Mouse (Mus musculus): ENCODE results near the gene 2810459M11Rik.
"Not testable (repeated sequence)": the region's sequence is repeated elsewhere in the genome, so short reads cannot be mapped to it uniquely, and the experiment has no call there.

The 2810459M11Rik gene

DNA sequence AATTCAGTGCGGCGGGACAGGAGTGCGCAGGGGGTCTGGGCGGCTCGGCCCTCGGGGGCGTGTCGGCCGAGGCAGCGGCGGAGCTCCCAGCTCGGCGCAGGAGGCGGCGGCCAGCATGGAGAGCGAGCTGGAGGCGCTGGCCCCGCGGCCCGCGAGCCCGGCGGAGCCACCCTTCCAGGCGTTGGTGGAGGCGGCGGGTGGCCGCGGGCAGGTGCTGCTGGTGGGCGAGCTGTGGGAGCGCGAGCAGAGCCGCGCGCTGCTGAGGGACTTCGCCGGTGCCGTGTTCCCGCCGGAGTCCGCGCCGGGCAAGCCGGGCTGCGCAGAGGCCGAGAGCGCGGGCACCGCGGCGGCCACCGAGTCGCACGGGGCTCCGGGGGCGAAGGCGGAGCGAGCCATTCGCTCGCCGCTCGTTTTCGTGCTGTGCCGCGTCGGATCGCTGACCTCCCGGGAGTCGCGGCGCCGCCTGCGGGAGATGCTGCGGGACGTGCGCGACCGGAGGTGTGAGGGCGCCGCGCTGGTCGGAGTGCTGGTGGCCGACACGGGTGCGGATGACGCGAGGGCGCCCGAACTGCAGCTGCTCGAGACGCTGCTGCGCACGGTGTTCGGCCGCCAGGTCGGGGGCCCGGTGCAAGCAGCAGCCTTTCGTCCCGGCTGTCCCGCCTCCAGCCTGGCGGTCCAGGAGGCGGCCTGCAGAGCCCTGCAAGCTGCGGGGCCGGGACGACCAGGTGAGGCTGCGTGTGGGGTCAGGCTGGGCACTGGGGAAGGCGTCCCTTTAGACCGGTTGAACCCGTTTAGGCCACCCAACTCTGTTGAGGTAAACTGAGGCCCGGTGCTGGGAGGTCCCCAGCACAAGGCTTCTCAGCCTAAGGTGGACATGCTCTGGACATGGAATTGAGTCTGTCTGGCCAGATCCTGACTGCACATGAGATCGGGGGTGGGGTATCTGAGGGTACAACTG lies at the start of gene 2810459M11Rik:
Gene 2810459M11Rik (plus strand): TSS at position 16 of the 958 bp plus-strand sequence.
- DNase-seq (ENCODE audit: low read depth, low spot score), result no peak

DNA sequence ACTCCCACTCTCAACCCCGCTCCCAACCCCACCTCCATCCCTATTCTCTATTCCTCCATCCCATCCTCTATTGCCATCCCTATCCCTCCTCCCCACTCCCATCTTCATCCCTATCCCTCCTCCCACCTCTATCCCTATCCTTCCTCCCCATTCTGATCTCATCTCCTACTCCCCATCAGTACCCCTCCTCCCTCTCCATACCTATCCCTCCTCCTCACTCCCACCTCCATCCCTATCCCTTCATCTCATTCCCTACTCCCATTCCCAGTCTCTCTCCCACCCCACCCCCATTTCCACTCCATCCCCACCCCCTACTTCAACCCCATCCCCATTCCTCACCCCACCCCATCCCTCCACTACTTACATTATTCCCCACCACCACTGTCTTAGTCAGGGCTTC lies 48.4 kb upstream of the 2810459M11Rik start:
- no peak for DNase-seq (ENCODE audit: low read depth, low spot score)

DNA sequence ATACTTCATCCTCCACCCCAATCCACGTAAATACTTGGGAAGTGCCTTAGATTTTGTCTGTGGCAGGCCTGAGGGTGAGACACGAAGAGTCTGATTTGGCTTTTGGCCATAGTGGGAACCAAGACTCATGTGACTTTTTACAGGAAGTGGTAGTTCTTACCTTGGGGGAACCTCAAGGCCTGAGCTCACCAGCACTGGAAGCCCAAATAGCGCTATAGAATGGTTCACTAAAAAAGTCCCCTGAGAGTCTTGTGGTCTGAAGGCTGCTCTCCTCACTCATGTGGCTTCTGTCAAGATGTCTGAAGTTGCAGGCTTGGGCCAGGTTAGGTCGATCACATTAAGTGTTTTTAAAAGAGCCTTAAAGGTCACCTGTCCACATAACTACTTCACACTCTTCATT lies 47.7 kb upstream of the 2810459M11Rik start:
- DNase-seq (ENCODE audit: low read depth, low spot score), result no peak

DNA sequence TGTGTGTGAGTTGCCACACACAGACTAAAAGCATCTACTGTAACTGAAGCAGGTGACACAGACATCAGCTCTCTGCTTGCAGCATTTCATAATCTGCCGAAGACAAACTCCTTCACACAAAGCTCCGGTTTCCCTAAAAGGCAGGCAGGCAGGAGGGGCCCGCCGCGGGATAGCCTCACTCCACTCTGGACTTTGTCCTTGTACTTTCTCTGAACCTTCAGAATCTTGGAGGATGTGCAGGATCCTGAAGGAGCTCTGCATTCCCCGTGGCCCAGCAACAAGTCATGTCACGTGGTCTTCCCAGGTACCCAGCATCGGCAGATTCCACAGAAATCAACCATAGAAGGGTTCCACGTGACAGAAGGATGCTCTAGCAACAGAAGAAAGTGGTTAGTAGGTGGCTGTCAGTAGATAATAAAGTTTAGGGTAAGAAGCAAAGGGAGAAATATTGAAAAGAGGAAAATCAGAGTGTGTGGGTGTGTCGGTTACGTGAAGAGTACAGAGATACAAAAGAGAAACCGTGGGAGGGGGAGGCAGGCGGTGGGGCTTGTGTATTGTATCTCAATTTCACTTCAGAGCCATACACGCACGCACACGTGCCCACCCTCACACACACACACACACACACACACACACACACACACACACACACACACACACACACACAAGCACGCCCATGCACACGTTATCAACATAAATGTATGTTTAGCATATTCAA lies 45.7 kb upstream of the 2810459M11Rik start:
- no peak for DNase-seq (ENCODE audit: low read depth, low spot score)

DNA sequence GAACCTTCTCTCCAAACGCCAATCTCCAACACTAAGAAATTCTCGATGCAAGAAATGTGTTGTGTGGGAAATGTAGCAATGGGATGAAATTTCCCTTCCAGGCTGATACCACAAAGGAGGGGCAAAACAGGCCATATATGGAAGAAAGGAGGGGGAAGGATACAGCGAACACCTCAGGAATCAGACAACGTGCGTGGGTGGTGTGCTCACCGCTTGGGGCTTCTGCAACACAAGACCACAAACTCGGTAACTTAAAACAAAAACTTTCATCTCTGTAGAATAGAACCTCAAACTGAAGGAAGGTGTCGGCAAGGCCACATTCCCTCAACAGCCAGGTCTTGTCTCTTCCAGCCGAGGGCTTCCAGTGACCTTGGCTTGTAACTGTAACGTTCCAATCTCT lies 40.1 kb upstream of the 2810459M11Rik start:
- DNase-seq (ENCODE audit: low read depth, low spot score), result no peak

DNA sequence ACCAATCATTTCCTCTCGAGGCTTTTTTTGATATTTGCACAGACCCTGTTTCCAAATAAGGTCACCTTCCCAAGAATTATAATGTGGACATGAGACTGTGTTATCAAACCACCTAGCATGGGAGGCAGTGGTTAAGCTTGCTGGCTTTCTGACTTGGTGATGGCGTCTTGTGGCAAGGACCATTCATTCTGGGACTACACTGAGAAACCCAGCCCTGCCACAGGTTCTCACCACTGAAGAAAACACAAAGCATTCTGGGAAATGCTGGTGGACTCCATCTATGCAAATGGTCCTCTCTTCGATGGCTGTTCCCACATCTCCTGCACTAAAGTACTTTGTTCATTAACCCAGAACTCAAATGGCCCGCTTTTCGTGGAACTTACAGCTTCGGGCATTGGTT lies 39.6 kb upstream of the 2810459M11Rik start:
- DNase-seq (ENCODE audit: low read depth, low spot score), result no peak

DNA sequence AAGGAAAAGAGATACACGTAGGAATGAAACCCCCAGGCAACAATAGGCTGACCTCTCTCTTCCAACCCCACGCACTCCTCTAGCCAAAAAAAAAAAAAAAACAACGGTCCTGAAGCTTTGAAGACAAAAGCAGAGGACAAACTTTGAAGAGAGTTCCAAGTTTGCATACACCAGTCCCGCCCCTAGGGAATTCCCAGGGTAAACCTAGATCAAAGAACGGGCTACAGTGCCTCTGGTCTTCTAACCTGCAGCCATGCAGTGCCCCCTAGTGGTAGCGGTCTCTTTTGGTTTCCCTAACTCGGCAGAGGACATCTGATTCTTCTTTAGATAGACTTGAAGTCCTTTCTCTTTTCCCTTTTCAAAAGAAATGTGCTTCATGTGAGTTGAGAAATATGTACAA lies 37.9 kb upstream of the 2810459M11Rik start:
- DNase-seq (ENCODE audit: low read depth, low spot score), result peak; percentile 75

DNA sequence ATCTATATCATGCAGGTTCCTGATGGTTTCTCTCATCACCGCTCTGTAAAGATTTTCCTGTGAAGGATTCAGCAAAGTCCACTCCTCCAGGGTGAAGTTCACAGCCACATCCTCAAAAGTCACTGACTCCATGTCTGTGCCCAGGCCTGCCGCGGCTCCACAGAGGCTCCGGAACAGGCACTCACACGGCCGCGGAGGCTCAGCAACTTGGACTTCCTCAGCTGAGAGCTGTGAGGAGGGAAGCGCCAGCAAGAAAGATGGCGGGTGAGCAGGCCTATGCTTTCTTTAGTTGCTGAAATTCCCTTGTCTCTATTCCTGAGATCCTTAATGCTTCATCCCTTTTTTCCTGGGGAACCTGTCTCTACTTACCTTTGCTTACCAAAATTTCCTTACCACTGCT lies 29.9 kb upstream of the 2810459M11Rik start:
- DNase-seq (ENCODE audit: low read depth, low spot score), result not testable (repeated sequence)

DNA sequence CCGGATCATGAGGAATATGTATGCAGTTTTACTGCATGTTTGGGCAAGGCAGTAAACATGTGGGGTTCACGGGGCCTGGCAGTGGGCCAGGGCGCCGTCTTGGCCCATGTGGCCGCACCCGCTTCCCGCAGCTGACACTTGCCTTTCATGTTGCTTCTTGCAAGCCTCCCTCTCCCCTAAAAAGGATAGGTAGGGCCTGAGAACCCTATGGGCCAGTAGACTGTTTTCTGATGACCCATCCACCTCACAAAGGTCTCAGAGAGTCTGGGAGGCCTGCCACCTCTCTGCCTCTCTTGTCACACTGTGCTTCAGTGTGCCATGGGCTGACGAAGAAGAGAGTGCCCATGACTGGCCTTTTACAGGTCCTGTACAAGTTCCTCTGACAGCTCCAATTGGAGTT lies 29.1 kb upstream of the 2810459M11Rik start, which contains the start of gene Spata3:
Gene Spata3 (plus strand): TSS at position 301 of the 400 bp plus-strand sequence.
- no peak for DNase-seq (ENCODE audit: low read depth, low spot score)

DNA sequence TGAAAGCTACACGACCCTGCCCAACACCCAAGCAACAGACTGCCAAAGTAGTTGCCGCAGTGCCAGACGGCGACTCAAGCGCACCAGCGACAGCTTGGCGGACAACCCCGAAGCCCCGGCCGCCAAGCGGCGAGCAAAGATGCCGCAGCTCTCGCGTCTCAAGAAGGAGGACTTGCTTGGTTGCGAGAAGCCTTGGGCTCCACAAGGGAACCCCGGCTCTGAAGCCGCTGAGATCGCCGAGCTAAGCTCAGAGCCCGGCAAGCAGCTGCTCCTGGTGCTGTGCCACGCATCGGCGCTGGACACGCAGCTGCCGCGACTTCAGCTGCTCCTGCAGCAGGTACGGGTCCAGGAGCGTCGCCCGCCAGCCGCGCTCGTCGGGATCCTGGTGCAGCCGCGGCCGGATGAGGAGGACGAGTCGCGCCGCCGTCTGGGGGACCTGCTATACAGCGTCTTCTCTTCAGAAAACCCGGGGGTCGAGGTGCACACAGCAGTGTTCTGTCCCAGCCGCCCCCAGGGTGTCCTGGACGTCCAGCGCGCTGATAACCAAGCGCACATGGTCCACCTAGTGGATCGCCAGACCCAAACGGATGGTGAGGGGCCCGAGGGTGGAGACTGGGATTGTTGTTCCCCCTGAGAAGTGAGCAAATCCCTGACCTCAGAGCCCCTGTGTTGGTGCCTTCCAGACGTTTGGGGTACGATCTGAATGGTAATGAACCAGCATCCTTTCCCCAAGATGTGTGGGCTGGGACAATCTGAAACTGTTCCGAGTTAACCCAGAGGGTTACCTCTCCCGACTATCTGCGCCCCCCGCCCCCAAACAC lies 27.2 kb upstream of the 2810459M11Rik start:
- peak; percentile 39 for DNase-seq (ENCODE audit: low read depth, low spot score)

DNA sequence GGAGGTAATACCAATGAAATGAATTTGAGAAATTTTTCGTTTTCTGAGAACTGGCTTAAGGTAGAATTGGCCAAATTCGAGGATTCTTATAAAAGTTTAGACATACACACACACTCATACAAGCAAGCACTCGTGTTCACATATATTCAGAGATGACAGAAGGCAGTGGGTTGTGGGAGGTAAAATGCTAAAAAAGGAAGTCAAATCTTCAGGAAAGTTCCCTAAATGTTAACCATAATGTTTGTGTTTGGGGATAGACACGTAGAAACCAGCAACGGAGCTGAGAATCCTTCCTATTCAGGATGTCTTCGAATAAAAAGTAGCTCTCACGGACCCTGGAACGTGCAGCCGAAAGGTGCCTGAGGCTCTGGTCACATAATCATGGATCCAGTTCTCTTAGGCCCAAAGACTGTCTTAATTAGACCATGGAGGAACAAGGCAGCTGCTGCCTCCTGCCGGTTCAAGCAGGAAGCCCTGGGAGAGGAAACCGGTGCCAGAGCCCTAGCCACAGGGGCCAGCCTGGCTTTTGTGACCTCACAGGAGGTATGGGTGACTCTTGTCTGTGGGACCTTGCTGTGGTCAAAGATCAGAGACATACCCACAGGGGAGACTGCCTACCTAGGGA lies 24.2 kb upstream of the 2810459M11Rik start:
- no peak for DNase-seq (ENCODE audit: low read depth, low spot score)

DNA sequence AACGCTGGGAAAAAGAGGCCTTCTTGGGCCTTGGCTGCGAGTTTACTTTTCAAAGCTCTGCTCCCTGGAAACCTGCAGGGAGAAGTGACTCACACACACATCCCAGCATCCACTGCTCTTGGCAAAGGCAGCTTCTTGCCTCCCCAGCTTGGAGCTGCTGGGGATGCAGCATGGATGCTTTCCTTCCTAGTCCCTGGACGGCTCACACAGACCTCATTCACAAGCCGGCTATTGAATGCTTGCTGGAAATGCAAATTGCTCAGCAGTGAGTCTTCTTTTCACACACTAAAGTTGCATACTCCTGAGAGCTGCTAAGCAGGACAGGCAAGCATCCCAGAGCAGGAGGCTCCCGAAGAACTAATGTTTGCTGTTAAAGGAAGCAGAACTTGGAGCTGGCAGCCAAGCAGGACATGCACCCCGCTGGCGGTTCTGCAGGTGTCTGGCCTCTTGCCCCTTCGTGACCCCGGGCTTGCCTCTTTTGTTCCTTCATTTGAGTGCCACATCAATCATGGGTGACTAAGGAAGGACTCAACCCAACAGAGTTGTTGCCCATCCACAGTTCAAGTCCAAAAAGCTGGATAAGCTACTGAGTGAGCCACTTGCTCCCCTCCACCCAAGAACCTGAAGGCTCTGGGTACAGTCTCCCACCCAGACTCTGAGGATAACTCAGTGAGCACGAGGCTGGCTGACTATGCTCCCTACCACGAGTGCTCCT lies 13.2 kb upstream of the 2810459M11Rik start:
- DNase-seq (ENCODE audit: low read depth, low spot score), result peak; percentile 59

DNA sequence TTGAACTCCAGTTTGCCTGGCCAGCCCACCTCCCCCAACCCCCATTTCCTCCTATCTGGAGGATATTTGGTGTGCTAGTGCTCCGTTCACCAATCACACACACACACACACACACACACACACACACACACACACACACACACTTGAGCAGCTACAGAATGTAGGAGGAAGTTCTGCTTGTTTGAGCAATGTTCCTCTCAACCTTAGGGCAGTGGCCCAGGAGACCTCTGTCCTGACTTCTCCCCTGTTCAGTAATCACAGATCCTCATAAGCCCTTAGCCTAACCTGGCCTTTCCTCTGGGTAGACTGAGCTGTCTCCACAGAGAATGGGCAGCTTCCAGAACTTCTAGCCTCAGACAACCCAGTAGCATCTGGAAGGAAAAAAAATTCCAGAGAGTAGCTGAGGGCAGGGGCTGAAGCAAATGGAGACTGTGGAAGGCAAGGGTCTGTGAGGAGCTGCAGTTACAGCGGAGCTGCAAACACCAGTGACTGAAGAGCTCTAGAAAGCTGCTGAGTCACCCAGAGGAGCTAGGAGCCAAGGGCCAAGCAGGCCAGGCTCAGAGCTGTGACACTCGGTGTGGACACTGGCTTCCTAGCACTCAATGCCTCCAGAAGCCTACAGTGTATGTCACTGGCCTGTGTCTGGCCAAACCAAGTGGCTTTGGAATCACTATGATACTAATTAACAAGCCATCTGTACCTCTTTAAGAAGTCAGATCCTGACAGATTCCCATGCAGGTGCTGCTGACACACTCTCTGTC lies 7.3 kb upstream of the 2810459M11Rik start:
- no peak for DNase-seq (ENCODE audit: low read depth, low spot score)

DNA sequence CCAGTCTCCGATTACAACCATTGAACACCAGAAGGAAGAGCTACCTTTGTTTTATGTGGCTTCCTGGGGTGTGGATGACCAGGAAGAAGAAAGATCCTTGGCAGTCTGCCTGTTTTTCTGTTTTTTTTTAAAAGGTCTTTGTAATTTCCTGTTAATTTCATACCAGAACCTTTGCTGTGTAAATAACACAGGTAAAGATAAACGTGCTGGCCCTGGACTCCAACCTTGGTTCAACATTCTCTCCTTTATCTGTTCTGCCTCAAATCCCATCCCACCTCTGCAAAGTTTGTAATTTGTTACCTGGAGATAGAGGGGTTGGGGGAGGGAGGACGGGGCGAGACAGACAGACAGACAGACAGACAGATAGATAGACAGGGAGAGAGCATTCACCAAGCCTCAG lies 5.5 kb upstream of the 2810459M11Rik start:
- DNase-seq (ENCODE audit: low read depth, low spot score), result no peak

DNA sequence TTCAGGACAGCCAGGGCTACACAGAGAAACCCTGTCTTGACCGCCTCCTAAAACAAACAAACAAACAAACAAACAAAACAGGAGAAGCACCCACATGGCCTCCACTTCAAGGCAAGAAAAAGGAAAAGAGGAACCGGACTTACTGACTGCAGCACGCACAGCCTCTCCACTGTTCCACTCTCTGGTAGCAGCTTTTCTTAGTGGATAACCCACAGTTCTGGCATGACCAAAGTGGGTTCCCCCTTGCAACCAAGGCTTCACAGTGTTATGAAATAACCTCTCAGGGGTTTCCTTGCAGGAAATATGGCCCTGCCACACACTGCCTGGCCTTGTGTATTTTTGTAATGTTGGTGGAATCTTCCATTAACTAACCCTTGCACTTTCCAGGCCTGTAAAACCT lies 4.8 kb upstream of the 2810459M11Rik start:
- no peak for DNase-seq (ENCODE audit: low read depth, low spot score)

DNA sequence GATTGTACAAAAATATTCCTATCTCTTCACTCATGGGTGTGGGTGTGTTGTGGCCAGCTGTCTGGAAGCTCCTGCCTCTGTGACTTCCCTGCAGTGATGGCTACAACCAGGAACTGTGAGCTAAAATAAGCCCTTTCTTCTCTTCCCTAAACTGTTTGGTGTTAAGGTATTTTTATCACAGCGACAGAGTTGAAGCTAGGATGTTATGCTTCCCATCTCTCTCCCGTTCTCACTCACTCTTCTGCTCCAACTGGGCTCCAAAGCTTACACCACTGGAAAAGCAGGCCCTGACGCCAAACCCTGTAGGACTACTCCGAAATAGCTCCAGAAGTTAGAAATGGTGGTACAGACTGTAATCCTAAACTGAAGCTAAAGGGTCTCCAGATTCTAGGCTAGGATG lies 607 bp upstream of the 2810459M11Rik start:
- DNase-seq (ENCODE audit: low read depth, low spot score), result no peak

DNA sequence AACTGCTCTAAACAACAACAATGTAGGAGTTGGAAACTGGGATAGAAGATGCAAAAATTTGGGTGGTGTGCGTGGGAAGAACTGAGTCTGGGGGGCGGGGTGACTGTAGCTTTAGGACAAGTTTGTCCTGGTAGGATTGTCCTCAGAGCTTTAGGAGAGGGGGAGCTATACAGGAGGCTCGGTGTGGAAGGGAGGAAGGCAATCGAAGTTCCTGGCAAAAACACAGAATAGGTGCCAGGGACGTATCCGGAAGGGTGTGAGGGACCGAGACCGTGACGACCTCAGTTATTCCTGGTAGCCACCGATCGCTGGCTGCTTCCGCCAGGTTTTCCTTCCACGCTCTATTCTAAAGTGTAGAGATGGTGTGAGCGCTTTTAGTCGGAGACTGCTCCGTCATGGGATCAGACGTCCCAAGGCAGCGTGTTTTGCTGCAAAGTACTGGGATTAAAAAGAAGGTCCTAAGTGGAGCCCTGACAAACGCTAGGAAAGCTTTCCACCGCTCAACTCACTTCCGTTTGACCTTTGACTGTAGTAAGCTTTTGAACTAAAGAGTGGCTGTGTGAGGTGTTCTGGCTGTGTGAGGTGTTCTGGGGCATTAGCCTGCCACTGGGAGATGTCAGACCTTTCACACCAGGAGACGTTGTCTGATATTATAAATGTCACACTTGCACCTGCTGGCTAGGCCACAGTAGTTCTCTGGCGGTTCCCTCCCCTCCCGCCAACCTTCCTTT lies 1.3 kb downstream of the 2810459M11Rik start:
- no peak for DNase-seq (ENCODE audit: low read depth, low spot score)

DNA sequence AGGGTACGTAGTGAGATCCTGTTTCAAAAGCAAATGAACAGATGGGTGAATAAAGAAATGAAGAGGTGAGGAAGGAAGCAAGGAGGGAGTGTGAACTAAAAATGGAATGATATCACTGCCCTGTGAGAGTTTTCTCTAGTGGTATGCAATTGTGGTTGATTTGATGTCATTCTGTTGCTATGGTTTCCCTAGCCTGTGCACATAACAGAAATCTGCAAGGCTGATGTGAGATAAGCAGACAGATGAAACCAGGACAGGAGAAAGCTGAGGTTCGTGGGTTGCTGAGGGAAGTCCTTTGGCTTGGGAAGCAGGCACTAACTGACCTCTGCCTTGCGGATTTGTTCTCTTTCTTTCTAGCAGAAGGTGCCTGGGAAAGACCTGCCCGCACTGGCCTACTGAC lies 2.6 kb downstream of the 2810459M11Rik start:
- DNase-seq (ENCODE audit: low read depth, low spot score), result no peak

DNA sequence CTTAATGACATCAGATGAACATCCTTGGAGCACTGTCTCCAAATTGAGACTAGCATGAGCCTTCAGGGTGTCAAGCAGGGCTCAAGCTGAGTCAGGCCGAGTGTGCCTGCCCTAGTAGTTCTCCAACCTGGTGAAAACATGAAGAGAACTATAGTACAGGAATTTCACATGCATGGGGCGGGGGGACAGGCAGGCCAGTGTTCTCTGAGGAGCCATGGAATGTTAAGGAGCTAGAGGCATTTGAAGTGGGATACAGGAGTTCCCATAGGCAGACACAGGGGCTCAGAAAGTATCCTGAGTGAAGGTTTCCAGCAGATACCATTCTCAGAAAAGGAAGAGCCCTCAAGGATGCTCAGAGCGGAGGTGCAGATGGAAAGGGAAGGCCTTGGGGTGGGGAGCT lies 3.1 kb downstream of the 2810459M11Rik start:
- no peak for DNase-seq (ENCODE audit: low read depth, low spot score)

All from brain, embryonic 18.5 days (tissue).